8 mouse cellular contexts compared by ENCODE assay signal in genomic region chr4:133220656-133221055, GRCm38 (mm10). TPM values are rescaled to one million over a fixed set of nuclear protein-coding genes. Genes with fewer than 3 reads are reported as not detected.
A peak's percentile ranks its signal among the peaks of the same experiment; 100 is the strongest.
DNase-seq lines count a peak whose midpoint lies in the region; ATAC-seq and TF ChIP-seq lines count a peak whose summit lies in the region.

No protein-coding gene starts in this region.

- 57% methylated on average over 25 of the region's 25 CpGs for WGBS in thymus, adult 2 months
- 2% methylated on average over 25 of the region's 25 CpGs for WGBS in hindbrain, embryonic 14.5 days
- 3% methylated on average over 25 of the region's 25 CpGs for WGBS in limb, embryonic 15.5 days
- WGBS in neural tube, embryonic 13.5 days, result 1% methylated on average over 25 of the region's 25 CpGs
- 10% methylated on average over 25 of the region's 25 CpGs for WGBS in cerebellum, adult 2 months

- peak overlapping the region; percentile 37 for H3K9ac ChIP-seq in hindbrain, embryonic 14.5 days
- H3K9ac ChIP-seq in limb, embryonic 15.5 days, result peak overlapping the region; percentile 29; the same call in 1 of the 2 replicates
- H3K9ac ChIP-seq in neural tube, embryonic 13.5 days, result peak overlapping the region; percentile 61

- H3K4me2 ChIP-seq in hindbrain, embryonic 14.5 days (replicated peaks), result peak overlapping the region; percentile 48
- H3K4me2 ChIP-seq in limb, embryonic 15.5 days, result peak overlapping the region; percentile 80
- H3K4me2 ChIP-seq in neural tube, embryonic 13.5 days, result peak overlapping the region; percentile 53

- H3K27ac ChIP-seq in thymus, adult 2 months (ENCODE audit: control insufficient read depth, insufficient read depth, low read length), result no peak overlapping the region
- H3K27ac ChIP-seq in hindbrain, embryonic 14.5 days, result no peak overlapping the region
- no peak overlapping the region for H3K27ac ChIP-seq in limb, embryonic 15.5 days
- no peak overlapping the region for H3K27ac ChIP-seq in neural tube, embryonic 13.5 days (replicated peaks)
- H3K27ac ChIP-seq in cerebellum, adult 2 months (ENCODE audit: insufficient read depth, low read length), result no peak overlapping the region

- ATAC-seq in hindbrain, embryonic 14.5 days (ENCODE audit: low FRiP score), result no peak
- no peak for ATAC-seq in limb, embryonic 15.5 days (ENCODE audit: insufficient number of reproducible peaks, low FRiP score, low TSS enrichment, low read depth)
- ATAC-seq in neural tube, embryonic 13.5 days (ENCODE audit: low read depth), result peak; percentile 38; the same call in 1 of the 2 replicates

- no peaks in the 10 kb centered on the region for H3K27me3 ChIP-seq in thymus, adult 2 months (ENCODE audit: control insufficient read depth, insufficient read depth, low read length)
- peaks cover 26% of the 10 kb centered on the region for H3K27me3 ChIP-seq in hindbrain, embryonic 14.5 days (ENCODE audit: control insufficient read depth, insufficient read depth, low read length)
- peaks cover 21% of the 10 kb centered on the region; the same call in 1 of the 2 replicates for H3K27me3 ChIP-seq in limb, embryonic 15.5 days
- H3K27me3 ChIP-seq in neural tube, embryonic 13.5 days, result peaks cover 43% of the 10 kb centered on the region
- no peaks in the 10 kb centered on the region for H3K27me3 ChIP-seq in cerebellum, adult 2 months (ENCODE audit: control insufficient read depth, insufficient read depth, low read length)

- no peak for TF ChIP-seq CTCF in thymus, adult 2 months (IDR thresholded peaks at IDR 0.05; ENCODE audit: borderline replicate concordance, control insufficient read depth, extremely low read depth, insufficient read depth, low read length, poor library complexity)
- TF ChIP-seq CTCF in cerebellum, adult 2 months (IDR thresholded peaks at IDR 0.05; ENCODE audit: borderline replicate concordance, insufficient read depth, low read depth, low read length), result no peak

- intact Hi-C loops in left cerebral cortex, postnatal 14 days (cut with DNase I), result no loop called here

- no peak overlapping the region for H3K4me3 ChIP-seq in thymus, adult 2 months (ENCODE audit: control insufficient read depth, insufficient read depth, low read length)
- peak overlapping the region; percentile 21 for H3K4me3 ChIP-seq in hindbrain, embryonic 14.5 days (replicated peaks; ENCODE audit: low read length)
- peak overlapping the region; percentile 38 for H3K4me3 ChIP-seq in limb, embryonic 15.5 days
- H3K4me3 ChIP-seq in neural tube, embryonic 13.5 days, result peak overlapping the region; percentile 31
- H3K4me3 ChIP-seq in cerebellum, adult 2 months (replicated peaks; ENCODE audit: insufficient read depth, low read depth, low read length), result no peak overlapping the region

- no peak for TF ChIP-seq POLR2A in thymus, adult 2 months (IDR thresholded peaks at IDR 0.05; ENCODE audit: control insufficient read depth, extremely low read depth, insufficient read depth, low read length, poor library complexity)
- TF ChIP-seq POLR2A in cerebellum, adult 2 months (IDR thresholded peaks at IDR 0.05; ENCODE audit: borderline replicate concordance, insufficient read depth, low read length), result no peak

- 0 out of 2 replicates have a peak, but pooled peaks cover 2% of the 10 kb centered on the region for H3K4me1 ChIP-seq in thymus, adult 2 months (replicated peaks; ENCODE audit: control insufficient read depth, insufficient read depth, low read length)
- H3K4me1 ChIP-seq in hindbrain, embryonic 14.5 days (replicated peaks; ENCODE audit: control insufficient read depth, insufficient read depth, low read length), result 0 out of 2 replicates have a peak, but pooled peaks cover 5% of the 10 kb centered on the region
- H3K4me1 ChIP-seq in limb, embryonic 15.5 days, result peaks cover 17% of the 10 kb centered on the region
- H3K4me1 ChIP-seq in neural tube, embryonic 13.5 days (replicated peaks), result peaks cover 24% of the 10 kb centered on the region
- no peaks in the 10 kb centered on the region for H3K4me1 ChIP-seq in cerebellum, adult 2 months (ENCODE audit: control insufficient read depth, insufficient read depth, low read length)

- H3K9me3 ChIP-seq in hindbrain, embryonic 14.5 days (ENCODE audit: control insufficient read depth, low read length), result no peaks in the 10 kb centered on the region
- no peaks in the 10 kb centered on the region for H3K9me3 ChIP-seq in limb, embryonic 15.5 days
- no peaks in the 10 kb centered on the region for H3K9me3 ChIP-seq in neural tube, embryonic 13.5 days

- no peaks in the 10 kb centered on the region for H3K36me3 ChIP-seq in thymus, adult 2 months (ENCODE audit: control insufficient read depth, insufficient read depth, low read length)
- H3K36me3 ChIP-seq in hindbrain, embryonic 14.5 days (replicated peaks; ENCODE audit: control insufficient read depth, insufficient read depth), result no peaks in the 10 kb centered on the region
- no peaks in the 10 kb centered on the region for H3K36me3 ChIP-seq in limb, embryonic 15.5 days
- H3K36me3 ChIP-seq in neural tube, embryonic 13.5 days, result no peaks in the 10 kb centered on the region

- peak; percentile 48 for DNase-seq in thymus, postnatal 4 days
- no peak for DNase-seq in thymus, adult 2 months
- DNase-seq in hindbrain, embryonic 14.5 days (ENCODE audit: low spot score), result no peak
- DNase-seq in frontal cortex, postnatal 10 days (ENCODE audit: low spot score in 2 of 2), result no peak
- DNase-seq in cerebellum, adult 2 months, result no peak
- no peak for DNase-seq in left cerebral cortex, postnatal 14 days (ENCODE audit: low spot score in 2 of 2)

RNA-seq across cellular contexts. Expression of gene Gpr3, which starts 8.3 kb away (rescaled TPM):
- 0.15 TPM in 1 of 2 replicates, not detected in the other for polyA plus RNA-seq in thymus, adult 2 months (2012; rRNA removed)
- polyA plus RNA-seq in hindbrain, embryonic 14.5 days (2014; fragmentation: Nextera tagmentation; extraction: Ambion mirVana), result 1.5 and 2.3 TPM in 2 replicates
- not detected in 2 replicates for polyA plus RNA-seq in limb, embryonic 15.5 days (2015; fragmentation: Nextera tagmentation; extraction: Ambion mirVana)
- polyA plus RNA-seq in neural tube, embryonic 13.5 days (2015; fragmentation: Nextera tagmentation; extraction: Ambion mirVana), result 0.77 and 1.1 TPM in 2 replicates
- polyA plus RNA-seq in cerebellum, adult 2 months (2012; rRNA removed), result 10.1 and 10.9 TPM in 2 replicates
- 1 to 10 TPM; 7.4 to 10.0 TPM for total RNA-seq in left cerebral cortex, postnatal 14 days (2021)

RNA-seq across cellular contexts. Expression of gene Cd164l2, which starts 8.7 kb away (rescaled TPM):
- 0.90 and 1.1 TPM in 2 replicates for polyA plus RNA-seq in thymus, adult 2 months (2012; rRNA removed)
- polyA plus RNA-seq in hindbrain, embryonic 14.5 days (2014; fragmentation: Nextera tagmentation; extraction: Ambion mirVana), result 2.2 TPM in 2 replicates
- polyA plus RNA-seq in limb, embryonic 15.5 days (2015; fragmentation: Nextera tagmentation; extraction: Ambion mirVana), result 3.6 and 5.2 TPM in 2 replicates
- polyA plus RNA-seq in neural tube, embryonic 13.5 days (2015; fragmentation: Nextera tagmentation; extraction: Ambion mirVana), result 1.1 and 1.6 TPM in 2 replicates
- 7.4 and 10.9 TPM in 2 replicates for polyA plus RNA-seq in cerebellum, adult 2 months (2012; rRNA removed)
- total RNA-seq in left cerebral cortex, postnatal 14 days (2021), result 1 to 10 TPM; 2.4 to 4.1 TPM

RNA-seq across cellular contexts. Expression of gene Map3k6, which starts 20.0 kb away (rescaled TPM):
- 2.8 and 4.6 TPM in 2 replicates for polyA plus RNA-seq in thymus, adult 2 months (2012; rRNA removed)
- polyA plus RNA-seq in hindbrain, embryonic 14.5 days (2014; fragmentation: Nextera tagmentation; extraction: Ambion mirVana), result 1.7 and 3.0 TPM in 2 replicates
- polyA plus RNA-seq in limb, embryonic 15.5 days (2015; fragmentation: Nextera tagmentation; extraction: Ambion mirVana), result 21.3 and 21.4 TPM in 2 replicates
- 1.9 and 2.7 TPM in 2 replicates for polyA plus RNA-seq in neural tube, embryonic 13.5 days (2015; fragmentation: Nextera tagmentation; extraction: Ambion mirVana)
- polyA plus RNA-seq in cerebellum, adult 2 months (2012; rRNA removed), result 4.0 and 4.7 TPM in 2 replicates
- 1 to 10 TPM; 2.3 to 5.8 TPM for total RNA-seq in left cerebral cortex, postnatal 14 days (2021)

RNA-seq across cellular contexts. Expression of gene Sytl1, which starts 42.3 kb away (rescaled TPM):
- 39.7 and 45.2 TPM in 2 replicates for polyA plus RNA-seq in thymus, adult 2 months (2012; rRNA removed)
- polyA plus RNA-seq in hindbrain, embryonic 14.5 days (2014; fragmentation: Nextera tagmentation; extraction: Ambion mirVana), result 0.26 and 0.43 TPM in 2 replicates
- polyA plus RNA-seq in limb, embryonic 15.5 days (2015; fragmentation: Nextera tagmentation; extraction: Ambion mirVana), result 54.1 and 57.4 TPM in 2 replicates
- polyA plus RNA-seq in neural tube, embryonic 13.5 days (2015; fragmentation: Nextera tagmentation; extraction: Ambion mirVana), result 0.25 and 0.28 TPM in 2 replicates
- polyA plus RNA-seq in cerebellum, adult 2 months (2012; rRNA removed), result 0.59 and 0.60 TPM in 2 replicates
- under 1 TPM in 1 of 2 experiments, not detected in 1; 0.51 TPM for total RNA-seq in left cerebral cortex, postnatal 14 days (2021)

RNA-seq across cellular contexts. Expression of gene Tmem222, which starts 56.9 kb away (rescaled TPM):
- 134 and 143 TPM in 2 replicates for polyA plus RNA-seq in thymus, adult 2 months (2012; rRNA removed)
- polyA plus RNA-seq in hindbrain, embryonic 14.5 days (2014; fragmentation: Nextera tagmentation; extraction: Ambion mirVana), result 119 and 121 TPM in 2 replicates
- polyA plus RNA-seq in limb, embryonic 15.5 days (2015; fragmentation: Nextera tagmentation; extraction: Ambion mirVana), result 81.6 and 82.7 TPM in 2 replicates
- 98.0 and 104 TPM in 2 replicates for polyA plus RNA-seq in neural tube, embryonic 13.5 days (2015; fragmentation: Nextera tagmentation; extraction: Ambion mirVana)
- 152 and 153 TPM in 2 replicates for polyA plus RNA-seq in cerebellum, adult 2 months (2012; rRNA removed)
- 10 to 100 TPM; 81.7 to 87.9 TPM for total RNA-seq in left cerebral cortex, postnatal 14 days (2021)

Comparison
In these comparisons a context has a peak if more than half of its experiments do, and no peak if none do; other contexts are left out.
1. H3K4me3 ChIP-seq: peak in hindbrain, embryonic 14.5 days (single experiment), limb, embryonic 15.5 days (single experiment) and neural tube, embryonic 13.5 days (single experiment); none in thymus, adult 2 months (single experiment) and cerebellum, adult 2 months (single experiment).
2. Peak in every context shown above with its lines, with median percentiles within 50 percentile points of each other: H3K4me2 ChIP-seq and H3K9ac ChIP-seq.